Comparison of ENCODE assay signal across 8 mouse cellular contexts in the genomic region with DNA sequence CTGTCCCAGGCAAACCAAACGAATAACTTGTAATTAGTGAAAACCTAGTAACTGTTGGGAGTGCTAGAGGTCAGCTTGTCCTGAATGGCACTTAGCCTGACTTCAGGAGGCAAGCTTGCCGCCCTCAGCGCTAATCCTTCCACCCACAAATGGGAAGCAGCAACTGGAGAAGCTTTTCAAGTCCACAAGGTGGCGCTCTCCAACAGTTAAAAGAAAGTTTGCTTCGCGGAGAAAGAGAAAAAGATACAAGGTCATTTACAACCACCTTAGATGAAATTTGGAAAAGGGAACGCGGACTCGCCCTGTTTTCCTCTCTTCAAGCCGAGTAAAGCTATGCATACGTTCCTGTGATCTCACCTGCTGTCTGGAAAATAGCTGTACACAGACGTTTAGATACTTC. TPM values are rescaled to one million over a fixed set of nuclear protein-coding genes. Genes with fewer than 3 reads are reported as not detected.
DNase-seq lines count a peak whose midpoint lies in the region; ATAC-seq and TF ChIP-seq lines count a peak whose summit lies in the region.

No protein-coding gene starts in this region.

- DNase-seq in ES-E14 (ENCODE audit: low read depth, low spot score): peak; percentile 69
- DNase-seq in brain, adult 2 months (ENCODE audit: low read depth, low spot score): peak; percentile 85
- peak; percentile 83 for DNase-seq in heart, postnatal 0 days (ENCODE audit: low spot score)
- DNase-seq in layer of hippocampus, adult 18-20 months (ENCODE audit: low spot score in 2 of 2): peak; percentile 47 to 73
- DNase-seq in lung, postnatal 10 days: peak; percentile 71
- DNase-seq in retina, postnatal 7 days (ENCODE audit: low read depth, low spot score): peak; percentile 71
- no peak for DNase-seq in thymus, adult 18-20 months

- no peaks in the 10 kb centered on the region for H3K4me1 ChIP-seq in ES-E14 (ENCODE audit: control insufficient read depth in 2 of 2, insufficient read depth in 2 of 2, low read length in 2 of 2, poor library complexity in 1 of 2)
- 0 out of 2 replicates have a peak, but pooled peaks cover 7% of the 10 kb centered on the region for H3K4me1 ChIP-seq in embryonic facial prominence, embryonic 15.5 days
- peaks cover 6% of the 10 kb centered on the region; the same call in 1 of the 2 replicates for H3K4me1 ChIP-seq in heart, postnatal 0 days (ENCODE audit: control insufficient read depth, insufficient read depth)

- no peak for ATAC-seq in embryonic facial prominence, embryonic 15.5 days (ENCODE audit: insufficient number of reproducible peaks, low FRiP score, low TSS enrichment, low read depth)
- ATAC-seq in heart, postnatal 0 days (ENCODE audit: insufficient read depth, low read depth): 0 out of 2 replicates have a peak, but pooled peaks have one; percentile 24

- no peak overlapping the region for H3K4me3 ChIP-seq in ES-E14 (ENCODE audit: insufficient read depth in 1 of 2, low read depth in 1 of 2, low read length in 2 of 2, poor library complexity in 1 of 2, severe bottlenecking in 1 of 2)
- 0 out of 2 replicates have a peak overlapping the region, but pooled peaks have one; percentile 3 for H3K4me3 ChIP-seq in embryonic facial prominence, embryonic 15.5 days (replicated peaks)
- H3K4me3 ChIP-seq in heart, postnatal 0 days (ENCODE audit: low read depth, low read length): no peak overlapping the region

- H3K9me3 ChIP-seq in ES-E14 (ENCODE audit: control insufficient read depth, insufficient read depth, low read depth, low read length): no peaks in the 10 kb centered on the region
- no peaks in the 10 kb centered on the region for H3K9me3 ChIP-seq in embryonic facial prominence, embryonic 15.5 days (replicated peaks)
- no peaks in the 10 kb centered on the region for H3K9me3 ChIP-seq in heart, postnatal 0 days (replicated peaks; ENCODE audit: control insufficient read depth, low read length)

- no peaks in the 10 kb centered on the region for H3K36me3 ChIP-seq in ES-E14 (ENCODE audit: control insufficient read depth, insufficient read depth, low read length, poor library complexity, severe bottlenecking)
- no peaks in the 10 kb centered on the region for H3K36me3 ChIP-seq in embryonic facial prominence, embryonic 15.5 days
- no peaks in the 10 kb centered on the region for H3K36me3 ChIP-seq in heart, postnatal 0 days (replicated peaks; ENCODE audit: control insufficient read depth, insufficient read depth, low read length)

- no peak for TF ChIP-seq EP300 in heart, postnatal 0 days (IDR thresholded peaks at IDR 0.05; ENCODE audit: low read depth)

- peak overlapping the region; percentile 38 for H3K4me2 ChIP-seq in embryonic facial prominence, embryonic 15.5 days (replicated peaks)
- H3K4me2 ChIP-seq in heart, postnatal 0 days (ENCODE audit: low read depth, low read length): no peak overlapping the region

- 6% methylated on average over 12 of the region's 12 CpGs for WGBS in embryonic facial prominence, embryonic 15.5 days
- WGBS in heart, postnatal 0 days: 7% methylated on average over 12 of the region's 12 CpGs

- in situ Hi-C loops in ES-E14 (cut with MboI; ENCODE audit: low sequenced_read_pairs in 2 of 2, unreplicated experiment in 2 of 2): no loop called here

- H3K27ac ChIP-seq in ES-E14 (ENCODE audit: insufficient read depth, low read depth, low read length, poor library complexity, severe bottlenecking): no peak overlapping the region
- H3K27ac ChIP-seq in embryonic facial prominence, embryonic 15.5 days (replicated peaks): no peak overlapping the region
- no peak overlapping the region for H3K27ac ChIP-seq in heart, postnatal 0 days (ENCODE audit: low read depth)

- no peak overlapping the region for H3K9ac ChIP-seq in ES-E14 (ENCODE audit: insufficient read depth, low read depth, low read length, poor library complexity, severe bottlenecking)
- no peak overlapping the region for H3K9ac ChIP-seq in embryonic facial prominence, embryonic 15.5 days
- H3K9ac ChIP-seq in heart, postnatal 0 days (replicated peaks; ENCODE audit: low read depth, low read length): no peak overlapping the region

- peak; percentile 76 for TF ChIP-seq CTCF in heart, postnatal 0 days (IDR thresholded peaks at IDR 0.05; ENCODE audit: low read depth)

- H3K27me3 ChIP-seq in embryonic facial prominence, embryonic 15.5 days: no peaks in the 10 kb centered on the region; the same call in 1 of the 2 replicates
- H3K27me3 ChIP-seq in heart, postnatal 0 days (ENCODE audit: control insufficient read depth, insufficient read depth, low read length): no peaks in the 10 kb centered on the region

TF ChIP-seq in ES-E14, 5 proteins besides CTCF, POLR2A, EP300 and RAD21:
- TF ChIP-seq ZC3H11A (IDR thresholded peaks at IDR 0.05; ENCODE audit: borderline replicate concordance, low read depth, low read length): peak; percentile 59; the same call in 1 of the 2 replicates
- TF ChIP-seq HCFC1 (IDR thresholded peaks at IDR 0.05; ENCODE audit: borderline replicate concordance, insufficient read depth, low read length): no peak
TF ChIP-seq in ES-E14: peak in this region for 1.

RNA-seq across cellular contexts. Expression of a gene that starts 2.3 kb away (rescaled TPM):
- not detected in 2 replicates for total RNA-seq in ES-E14 (2012; rRNA removed)
- polyA plus RNA-seq in embryonic facial prominence, embryonic 15.5 days (2015; fragmentation: Nextera tagmentation; extraction: Ambion mirVana): 1.1 and 1.4 TPM in 2 replicates
- not detected in 2 replicates for total RNA-seq in heart, postnatal 0 days (2014; rRNA removed; ENCODE audit: low replicate concordance)
- 0.26 TPM in 1 of 2 replicates, not detected in the other for polyA plus RNA-seq in heart, postnatal 0 days (2015; fragmentation: Nextera tagmentation; extraction: Ambion mirVana)
- under 1 TPM; 0.46 to 0.82 TPM for total RNA-seq in layer of hippocampus, adult 18-20 months (2021)

Comparison
In these comparisons a context has a peak if more than half of its experiments do, and no peak if none do; other contexts are left out.
1. DNase-seq: peak in ES-E14 (single experiment), brain, adult 2 months (single experiment), heart, postnatal 0 days (single experiment), layer of hippocampus, adult 18-20 months (2 of 2), lung, postnatal 10 days (single experiment) and retina, postnatal 7 days (single experiment); none in thymus, adult 18-20 months (0 of 2).